Mouse (Mus musculus) mouse trophoblast stem cell (cell line): ENCODE measurements at regions not wholly inside any gene's neighbourhood (a gene's known extent, or its start where the extent isn't known, plus 50 kb on each side); places are given as distances from the start of the nearest gene placed in this dataset.

Experiments used
- in situ Hi-C, 2 experiments: fragments of 300-500 bp; cut with MseI, MboI; formaldehyde crosslinking; loops; 2 replicates in 1 of 2; 3 replicates in 1 of 2; pipeline ENCODE4 v1.15.1; 2025

- in situ Hi-C loops, result no loop called here
Observed at GRCm38 (mm10) chr5:50570701-50571100, 511.9 kb upstream of the Adgra3 start.

DNA sequence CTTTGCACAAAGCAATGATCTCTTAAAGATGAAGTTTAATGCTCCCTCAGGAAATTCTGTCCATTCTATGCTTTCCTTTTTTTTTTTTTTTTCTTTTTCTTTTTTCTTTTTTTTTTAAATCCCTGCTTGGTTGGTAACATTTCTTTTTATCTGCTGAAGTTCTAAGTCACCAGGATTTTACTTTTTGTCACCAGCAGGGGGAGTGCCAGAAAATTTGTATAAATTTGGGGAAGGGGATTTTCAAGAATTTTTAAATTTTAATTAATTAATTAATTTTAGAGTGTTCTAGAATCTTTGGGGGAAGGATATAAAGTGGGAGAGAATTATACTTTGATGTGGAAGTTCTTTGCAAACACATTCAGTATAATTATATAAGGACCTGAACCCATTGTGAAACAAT is 492.3 kb upstream of the Adgra3 start:
- in situ Hi-C loops, result no loop called here

DNA sequence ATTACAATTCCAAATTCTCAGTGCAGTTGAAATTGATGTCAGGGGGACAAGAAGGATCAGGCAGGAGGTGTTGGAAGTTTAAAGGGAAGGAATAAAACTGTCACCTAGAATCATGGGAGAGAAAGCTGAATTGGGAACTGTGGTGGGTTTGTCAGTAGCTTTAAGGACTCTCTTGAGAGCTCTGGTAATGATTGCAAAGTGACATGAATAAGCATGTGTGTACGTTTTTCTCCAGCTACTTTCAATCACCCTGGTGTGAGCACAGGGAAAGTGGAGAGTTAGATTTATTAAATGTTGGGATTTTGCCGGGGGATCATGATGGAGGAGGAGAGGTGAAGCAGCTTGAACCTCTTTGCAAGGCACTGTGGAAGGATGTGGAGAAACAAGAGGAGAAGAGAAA is 453.7 kb upstream of the Adgra3 start:
- in situ Hi-C loops, result no loop called here

DNA sequence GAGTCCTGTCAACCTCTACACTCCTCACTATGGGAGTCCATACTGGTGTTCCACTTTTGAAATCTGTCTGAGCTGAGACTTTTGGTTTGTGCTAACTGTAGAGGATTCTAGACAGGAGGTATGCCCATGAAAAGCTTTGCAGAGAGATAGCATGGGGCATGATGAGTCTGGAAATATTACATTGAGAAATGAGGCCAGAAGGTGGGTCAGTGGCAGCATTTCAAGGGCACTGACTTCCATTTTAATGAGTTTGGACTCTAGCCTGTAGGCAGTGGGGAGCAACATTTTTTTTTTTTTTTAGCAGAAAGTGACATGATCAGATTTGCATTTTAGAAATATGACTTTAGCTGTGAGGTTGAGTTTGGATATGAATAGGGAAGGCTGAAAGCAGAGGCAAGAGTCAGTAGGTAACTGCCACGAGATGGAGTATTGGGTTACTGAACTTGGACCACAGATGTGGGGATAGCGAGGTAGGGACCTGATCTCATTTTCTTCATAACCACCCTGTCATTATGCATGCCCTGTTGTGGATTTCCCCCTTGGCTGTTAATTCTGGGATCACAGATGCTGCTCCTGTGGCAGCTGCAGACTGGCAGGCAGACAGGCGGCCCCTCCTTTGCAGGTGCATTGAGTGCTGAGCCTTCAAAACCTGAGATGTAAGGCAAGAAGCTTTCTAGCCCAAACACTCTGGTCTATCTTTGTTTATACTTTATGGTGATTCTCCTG is 451.1 kb upstream of the Adgra3 start:
- in situ Hi-C loops, result no loop called here

GRCm38 (mm10) chr5:50490223-50490622 is 431.4 kb upstream of the Adgra3 start:
- in situ Hi-C loops, result no loop called here

GRCm38 (mm10) chr5:50476985-50477384 is 418.2 kb upstream of the Adgra3 start:
- in situ Hi-C loops, result loop anchor here in 1 of 2 experiments (10.0 kb wide), 1 partner anchor 218 kb away; no protein-coding TSS in a partner anchor

DNA sequence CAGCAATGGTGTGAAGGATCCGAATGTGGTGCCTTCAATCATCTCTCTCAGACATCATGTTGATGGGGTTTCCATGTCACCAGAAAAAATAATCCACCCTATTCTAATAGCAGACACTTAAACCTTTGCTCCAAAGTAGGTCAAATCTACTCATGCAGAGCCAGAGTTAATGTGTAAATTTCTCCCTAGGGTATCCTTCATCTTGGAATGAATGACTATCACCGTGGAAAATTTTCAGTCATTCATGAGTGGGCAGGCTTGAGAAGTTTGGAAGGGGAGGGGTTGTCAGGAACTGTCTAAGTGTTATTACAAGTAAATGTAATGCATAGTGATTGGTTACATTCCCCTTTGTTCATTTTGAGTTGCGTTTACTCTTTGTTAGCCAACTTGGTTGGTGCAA is 402.7 kb upstream of the Adgra3 start:
- in situ Hi-C loops, result no loop called here

DNA sequence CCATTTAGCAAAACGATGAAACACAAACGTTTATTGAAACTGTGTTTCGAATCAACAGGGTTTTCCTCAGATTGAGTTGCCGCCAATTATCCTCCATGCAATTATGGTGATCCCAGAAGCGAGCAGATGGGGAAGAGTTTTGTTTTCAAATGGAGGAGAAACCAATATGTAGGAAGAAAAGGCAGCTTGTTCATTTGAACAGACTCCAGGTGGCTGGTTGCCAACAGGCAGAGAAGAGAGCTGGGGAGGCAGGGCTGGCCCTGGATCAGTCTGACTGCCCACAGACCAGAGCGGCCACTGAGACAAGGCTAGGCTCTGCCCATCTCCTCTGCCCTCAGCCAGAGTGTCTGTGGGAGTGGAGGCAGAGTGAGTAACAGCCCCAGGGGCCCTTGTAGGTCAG is 398.8 kb upstream of the Adgra3 start:
- in situ Hi-C loops, result no loop called here

GRCm38 (mm10) chr5:50454387-50454786 is 395.6 kb upstream of the Adgra3 start:
- in situ Hi-C loops, result no loop called here

DNA sequence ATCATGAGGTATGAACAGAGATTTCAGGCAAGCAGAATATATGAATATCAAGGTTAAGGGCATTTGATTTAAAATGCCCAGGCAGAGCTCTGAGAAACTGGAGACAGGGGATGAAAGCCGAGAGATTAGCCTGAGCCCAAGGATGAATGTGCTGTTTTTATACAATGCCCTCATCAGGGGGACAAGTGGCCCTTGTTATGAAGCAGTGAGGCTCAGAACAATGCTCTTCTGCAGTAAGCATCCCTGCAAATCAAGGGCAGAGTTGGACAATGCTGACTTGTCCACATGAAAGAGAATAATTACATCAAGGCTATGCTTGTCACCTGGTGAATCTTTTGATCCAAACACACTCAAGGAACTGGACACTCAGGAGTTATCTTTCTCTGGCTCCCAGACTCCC is 348.1 kb upstream of the Adgra3 start:
- in situ Hi-C loops, result no loop called here

GRCm38 (mm10) chr5:50406520-50406919 is 347.7 kb upstream of the Adgra3 start:
- in situ Hi-C loops, result no loop called here
